Mouse (Mus musculus) spleen, postnatal 0 days (tissue): Measurements from ENCODE around the gene Gfra1. TPM values are rescaled to one million over a fixed set of nuclear protein-coding genes. Genes with fewer than 3 reads are reported as not detected.

Experiments used
- polyA plus RNA-seq: library from polyadenylated mRNA; unstranded; fragments of >200 nt; fragmentation: Nextera tagmentation; extraction: Ambion mirVana; gene quantifications from 2 replicates; pipeline ENCODE4 v1.2.1, GENCODE M21; 2015

The Gfra1 gene
- 0.91 and 1.6 TPM in 2 replicates for polyA plus RNA-seq

DNA sequence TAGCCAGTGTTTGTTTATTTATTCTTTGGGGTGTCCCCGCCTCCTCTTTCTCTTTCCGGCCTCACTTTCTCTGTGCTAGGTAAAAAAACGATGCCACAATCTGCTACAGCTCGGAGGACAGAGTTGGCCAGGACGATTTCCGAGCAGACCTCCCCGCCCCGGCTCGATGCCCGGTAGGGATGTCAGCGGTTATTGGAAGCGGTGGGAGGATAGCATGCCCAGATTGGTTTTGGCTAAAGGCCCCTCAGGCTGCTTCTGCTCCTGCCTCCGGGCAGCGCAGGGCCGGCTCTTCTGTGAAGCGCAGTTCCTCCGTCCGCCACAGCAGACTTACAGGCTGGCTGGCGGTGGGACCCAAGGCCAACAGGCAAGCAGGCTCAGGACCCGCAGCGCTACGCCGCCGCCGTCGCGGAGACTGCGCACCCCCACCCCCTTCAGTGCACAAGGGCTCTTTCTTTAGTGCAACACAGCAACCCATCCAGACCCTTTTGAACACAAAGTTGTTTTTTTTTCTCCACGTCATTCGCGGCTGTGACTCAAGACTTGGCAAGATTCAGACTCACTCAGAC lies at the start of gene Gfra1:
Gfra1 (minus strand) TSS at position 414 of the 566 bp plus-strand sequence.

Other genes with a start within 250 kb of the Gfra1 start
- gene Ccdc172, start 56.1 kb upstream of the Gfra1 start, polyA plus RNA-seq = not detected in 2 replicates
- 0.13 TPM in 1 of 2 replicates, not detected in the other for gene Pnlip, start 196.6 kb upstream of the Gfra1 start, polyA plus RNA-seq